Mouse (Mus musculus) bone marrow, adult 2 months (tissue): ENCODE measurements at regions not wholly inside any gene's neighbourhood (a gene's known extent, or its start where the extent isn't known, plus 50 kb on each side); places are given as distances from the start of the nearest gene placed in this dataset.

Source experiments
- CTCF ChIP-seq: fragments of 200-500 bp; IDR thresholded peaks from 2 replicates; pipeline ENCODE4 v1.5.1; 2011; ENCODE audit warnings: low read length, control low read depth; ENCODE audit not compliant: control insufficient read depth, insufficient read depth
- POLR2A ChIP-seq: fragments of 200-500 bp; IDR thresholded peaks from 2 replicates; pipeline ENCODE4 v1.6.1; 2011; ENCODE audit warnings: low read depth, mild to moderate bottlenecking, control low read depth, low read length, borderline replicate concordance; ENCODE audit not compliant: control insufficient read depth

DNA sequence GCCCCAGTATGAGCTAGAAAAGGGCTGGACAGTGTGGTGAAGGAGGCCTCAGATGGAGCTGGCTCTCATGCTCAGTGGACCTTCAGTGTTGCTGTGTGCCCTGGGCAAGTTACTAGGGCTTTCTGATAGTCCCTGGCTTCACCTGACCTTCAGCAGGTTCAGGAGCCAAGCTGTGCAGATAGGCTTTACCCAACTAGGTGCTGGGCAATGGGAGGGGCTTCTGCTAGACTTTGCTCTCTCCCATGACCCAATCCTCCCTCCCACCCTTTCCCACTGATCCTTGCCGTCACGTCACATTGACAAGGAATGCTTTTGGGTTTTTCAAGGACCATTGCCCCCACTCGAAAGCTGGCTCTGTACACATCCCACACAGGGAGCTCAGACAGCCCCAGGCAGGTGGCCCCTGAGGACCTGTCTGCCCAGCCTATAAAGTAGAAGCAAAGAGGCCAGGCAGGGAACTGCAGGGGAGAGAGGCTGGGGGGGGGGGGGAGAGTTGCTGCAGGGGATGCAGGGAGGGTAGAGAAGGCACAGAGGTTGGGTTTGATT is 57.5 kb upstream of the Wnt11 start:
- no peak for TF ChIP-seq CTCF
- TF ChIP-seq POLR2A = no peak
